Mouse (Mus musculus): ENCODE results near the gene 1110008P14Rik.
"Not testable (repeated sequence)": the region's sequence is repeated elsewhere in the genome, so short reads cannot be mapped to it uniquely, and the experiment has no call there.

Gene 1110008P14Rik

GRCm38 (mm10) chr2:32363376-32364106 lies 18.2 kb downstream of the 1110008P14Rik start:
- peak in 1 of 2 experiments; percentile 17 for DNase-seq (ENCODE audit: low spot score in 2 of 2)

- DNase-seq (ENCODE audit: low spot score in 2 of 2): peak; percentile 69 to 85
These were observed 18.9 kb downstream of the 1110008P14Rik start for GRCm38 (mm10) chr2:32362817-32363340.

- not testable (repeated sequence) for DNase-seq (ENCODE audit: low spot score in 2 of 2)
These were observed 19.5 kb downstream of the 1110008P14Rik start for GRCm38 (mm10) chr2:32362274-32362673.

GRCm38 (mm10) chr2:32361437-32361836 lies 20.3 kb downstream of the 1110008P14Rik start:
- DNase-seq (ENCODE audit: low spot score in 2 of 2): peak in 1 of 2 experiments; percentile 41

- peak; percentile 38 to 64 for DNase-seq (ENCODE audit: low spot score in 2 of 2)
These were observed 21.0 kb downstream of the 1110008P14Rik start for GRCm38 (mm10) chr2:32360741-32361140.

- DNase-seq (ENCODE audit: low spot score in 2 of 2): no peak
These were observed 23.4 kb downstream of the 1110008P14Rik start for GRCm38 (mm10) chr2:32358381-32358780.

- no peak for DNase-seq (ENCODE audit: low spot score in 2 of 2)
These were observed 24.0 kb downstream of the 1110008P14Rik start for GRCm38 (mm10) chr2:32357710-32358109.

- no peak for DNase-seq (ENCODE audit: low spot score in 2 of 2)
These were observed 25.5 kb downstream of the 1110008P14Rik start for GRCm38 (mm10) chr2:32356216-32356615.

- DNase-seq (ENCODE audit: low spot score in 2 of 2): no peak
These were observed 27.3 kb downstream of the 1110008P14Rik start for GRCm38 (mm10) chr2:32354336-32354895.

GRCm38 (mm10) chr2:32353836-32354235 lies 27.9 kb downstream of the 1110008P14Rik start:
- no peak for DNase-seq (ENCODE audit: low spot score in 2 of 2)

GRCm38 (mm10) chr2:32353007-32353542 lies 28.7 kb downstream of the 1110008P14Rik start, which contains the start of gene Dnm1:
TSS of gene Dnm1 (minus strand) at chr2:32353338.
- peak; percentile 68 to 90 for DNase-seq (ENCODE audit: low spot score in 2 of 2)

- DNase-seq (ENCODE audit: low spot score in 2 of 2): peak in 1 of 2 experiments; percentile 21
These were observed 29.4 kb downstream of the 1110008P14Rik start, which contains the start of gene Ciz1 for GRCm38 (mm10) chr2:32352151-32353006. TSS of gene Ciz1 (plus strand) at chr2:32352327.

- no peak for DNase-seq (ENCODE audit: low spot score in 2 of 2)
These were observed 30.2 kb downstream of the 1110008P14Rik start for GRCm38 (mm10) chr2:32351471-32351961.

GRCm38 (mm10) chr2:32350471-32351051 lies 31.2 kb downstream of the 1110008P14Rik start:
- no peak for DNase-seq (ENCODE audit: low spot score in 2 of 2)

- no peak for DNase-seq (ENCODE audit: low spot score in 2 of 2)
These were observed 32.0 kb downstream of the 1110008P14Rik start for GRCm38 (mm10) chr2:32349625-32350255.

- no peak for DNase-seq (ENCODE audit: low spot score in 2 of 2)
These were observed 33.4 kb downstream of the 1110008P14Rik start for GRCm38 (mm10) chr2:32348311-32348710.

GRCm38 (mm10) chr2:32347019-32347418 lies 34.7 kb downstream of the 1110008P14Rik start:
- no peak for DNase-seq (ENCODE audit: low spot score in 2 of 2)

GRCm38 (mm10) chr2:32344598-32345321 lies 37.0 kb downstream of the 1110008P14Rik start:
- no peak for DNase-seq (ENCODE audit: low spot score in 2 of 2)

GRCm38 (mm10) chr2:32344056-32344455 lies 37.7 kb downstream of the 1110008P14Rik start:
- DNase-seq (ENCODE audit: low spot score in 2 of 2): no peak

GRCm38 (mm10) chr2:32343351-32343671 lies 38.4 kb downstream of the 1110008P14Rik start:
- no peak for DNase-seq (ENCODE audit: low spot score in 2 of 2)
